Mouse (Mus musculus) lung, embryonic 16.5 days (tissue): ENCODE results near the gene Aff1. TPM values are rescaled to one million over a fixed set of nuclear protein-coding genes. Genes with fewer than 3 reads are reported as not detected.
A peak's percentile ranks its signal among the peaks of the same experiment; 100 is the strongest.

ENCODE experiments used
- ATAC-seq: fragments of 200-750 bp; cut with Nextera tagmentation; 2 replicates; pipeline ENCODE4 v1.8.0; 2017; ENCODE audit warnings: low read depth, mild to moderate bottlenecking, moderate library complexity
- H3K27ac ChIP-seq: fragments of 300-500 bp; sonication (generic); 2 replicates; pipeline ENCODE4 v1.5.1; 2014; ENCODE audit warnings: mild to moderate bottlenecking, control low read depth, low read length
- H3K27me3 ChIP-seq: fragments of 300-500 bp; sonication (generic); 2 replicates; pipeline ENCODE4 v1.6.1; 2014; ENCODE audit warnings: low read depth, low read length, mixed read lengths; ENCODE audit not compliant: control insufficient read depth, insufficient read depth
- H3K36me3 ChIP-seq: fragments of 300-500 bp; sonication (generic); 2 replicates; pipeline ENCODE4 v1.6.1; 2014; ENCODE audit warnings: low read length; ENCODE audit not compliant: control insufficient read depth, insufficient read depth
- H3K4me1 ChIP-seq: fragments of 300-500 bp; sonication (generic); replicated peaks from 2 replicates; pipeline ENCODE4 v1.6.1; 2014; ENCODE audit warnings: low read length, mixed read lengths; ENCODE audit not compliant: control insufficient read depth, insufficient read depth
- H3K4me2 ChIP-seq: fragments of 300-500 bp; sonication (generic); 2 replicates; pipeline ENCODE4 v1.6.1; 2014; ENCODE audit warnings: low read depth, low read length, control low read depth
- H3K4me3 ChIP-seq: fragments of 300-500 bp; sonication (generic); 2 replicates; pipeline ENCODE4 v1.5.1; 2014; ENCODE audit warnings: mild to moderate bottlenecking, low read length, control low read depth
- H3K9ac ChIP-seq: fragments of 300-500 bp; sonication (generic); 2 replicates; pipeline ENCODE4 v1.6.1; 2014; ENCODE audit warnings: low read length, control low read depth
- H3K9me3 ChIP-seq: fragments of 300-500 bp; sonication (generic); 2 replicates; pipeline ENCODE4 v1.6.1; 2016; ENCODE audit warnings: low read length; ENCODE audit not compliant: control insufficient read depth
- WGBS: fragments of 180-500 bp; shearing (Covaris S2); extraction: QIAGEN DNeasy Blood & Tissue Kit; methylation state at CpG from one replicate; pipeline ENCODE4 v1.1.7; 2014; 5-methylcytosine and 5-hydroxymethylcytosine counted together
- polyA plus RNA-seq: library from polyadenylated mRNA; unstranded; fragments of >200 nt; fragmentation: Nextera tagmentation; extraction: Ambion mirVana; gene quantifications from 2 replicates; pipeline ENCODE4 v1.2.1, GENCODE M21; 2015

Gene Aff1
- polyA plus RNA-seq, 1 experiment from 2014 or later: 8.3 TPM

DNA sequence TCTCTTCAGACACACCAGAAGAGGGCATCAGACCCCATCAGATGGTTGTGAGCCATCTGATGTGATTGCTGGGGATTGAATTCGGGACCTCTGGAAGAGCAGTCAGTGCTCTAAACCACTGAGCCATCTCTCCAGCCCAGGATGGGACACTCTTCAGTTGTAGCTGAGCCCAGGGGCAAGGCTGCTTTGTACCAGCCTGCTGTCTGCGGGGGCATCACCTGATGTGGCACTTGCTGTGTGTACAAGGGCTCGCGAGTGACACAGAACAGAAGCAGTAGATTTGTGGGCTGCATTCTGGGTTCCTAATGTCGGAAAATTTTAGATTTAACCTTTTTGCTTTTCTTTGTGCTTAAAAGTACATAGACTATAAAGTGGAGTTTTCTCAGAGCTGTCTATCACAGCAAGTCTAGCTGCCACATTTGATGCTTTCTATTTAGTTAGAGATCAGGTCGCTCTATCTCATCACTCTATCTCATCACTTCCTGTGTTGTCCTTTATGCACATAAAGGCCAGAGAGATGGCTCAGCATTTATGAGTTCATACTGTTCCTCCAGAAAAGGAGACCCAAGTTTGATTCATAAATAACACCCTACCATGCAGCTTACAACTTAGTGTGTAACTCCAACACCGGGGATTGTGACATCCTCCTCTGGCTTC lies 117.6 kb downstream of the Aff1 start:
- Histone ChIP-seq H3K9ac (no peak overlapping the region), H3K36me3 (no peaks in the 10 kb centered on the region), H3K4me1 (peaks cover 8% of the 10 kb centered on the region), H3K4me2 (no peak overlapping the region), H3K9me3 (no peaks in the 10 kb centered on the region), H3K4me3 (no peak overlapping the region), H3K27ac (no peak overlapping the region), H3K27me3 (no peaks in the 10 kb centered on the region)
- 87% methylated on average over 7 of the region's 7 CpGs for WGBS
- ATAC-seq: no peak

DNA sequence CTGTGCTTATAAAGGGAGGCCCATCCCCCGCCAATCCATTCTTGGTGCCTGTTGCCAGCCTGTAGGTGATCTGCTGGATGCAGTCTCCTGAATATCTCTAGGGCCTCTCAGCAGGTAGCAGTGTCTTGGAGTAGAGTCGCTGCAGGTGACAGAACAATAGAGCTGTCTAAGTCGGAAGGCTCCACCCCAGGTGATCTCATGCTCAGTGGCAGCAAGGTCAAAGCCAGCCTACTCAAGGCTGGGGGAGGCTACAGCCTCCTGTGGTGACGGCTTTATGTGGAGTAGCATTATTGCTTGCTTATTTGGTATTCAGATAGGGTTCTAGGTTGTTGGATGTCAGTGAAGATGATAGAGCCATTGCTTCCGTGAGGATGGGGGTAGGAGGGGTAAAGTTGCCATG lies 121.1 kb downstream of the Aff1 start:
- Histone ChIP-seq H3K4me3 (no peak overlapping the region), H3K9ac (no peak overlapping the region), H3K27me3 (no peaks in the 10 kb centered on the region), H3K4me1 (peaks cover 11% of the 10 kb centered on the region), H3K27ac (no peak overlapping the region), H3K9me3 (no peaks in the 10 kb centered on the region), H3K4me2 (no peak overlapping the region), H3K36me3 (no peaks in the 10 kb centered on the region)
- WGBS: 78% methylated on average over 5 of the region's 5 CpGs
- no peak for ATAC-seq

DNA sequence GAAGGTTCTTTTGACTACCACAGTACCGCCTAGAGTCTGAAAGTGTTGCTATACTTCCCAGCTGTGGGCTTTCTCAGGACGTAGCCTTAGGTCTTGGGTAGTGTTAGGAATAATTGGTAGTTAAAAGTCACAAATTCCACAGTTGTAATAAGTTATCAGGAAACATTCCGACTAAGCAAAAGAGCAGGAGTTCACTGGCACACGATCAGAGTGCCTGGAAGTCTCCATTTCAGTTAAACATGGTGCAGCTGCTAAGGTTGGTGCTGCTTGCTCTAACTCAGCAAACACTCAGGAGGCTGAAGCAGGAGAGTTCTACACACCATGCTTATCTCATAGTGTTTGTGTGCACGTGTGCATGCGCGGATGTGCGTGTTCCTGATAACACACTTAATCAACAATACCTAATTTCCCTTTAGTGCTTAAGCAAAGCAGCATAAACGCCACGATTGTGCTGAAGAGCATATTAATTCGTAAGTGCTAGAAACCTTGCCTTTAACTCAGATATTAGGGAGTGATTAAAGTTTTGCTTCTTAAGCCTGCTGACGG lies 121.9 kb downstream of the Aff1 start:
- Histone ChIP-seq H3K9ac (no peak overlapping the region), H3K4me3 (no peak overlapping the region), H3K4me1 (peaks cover 11% of the 10 kb centered on the region), H3K36me3 (no peaks in the 10 kb centered on the region), H3K4me2 (no peak overlapping the region; the same call in 1 of the 2 replicates), H3K27ac (peak overlapping the region; percentile 66), H3K9me3 (no peaks in the 10 kb centered on the region), H3K27me3 (no peaks in the 10 kb centered on the region)
- 66% methylated on average over 12 of the region's 12 CpGs for WGBS
- ATAC-seq: no peak

DNA sequence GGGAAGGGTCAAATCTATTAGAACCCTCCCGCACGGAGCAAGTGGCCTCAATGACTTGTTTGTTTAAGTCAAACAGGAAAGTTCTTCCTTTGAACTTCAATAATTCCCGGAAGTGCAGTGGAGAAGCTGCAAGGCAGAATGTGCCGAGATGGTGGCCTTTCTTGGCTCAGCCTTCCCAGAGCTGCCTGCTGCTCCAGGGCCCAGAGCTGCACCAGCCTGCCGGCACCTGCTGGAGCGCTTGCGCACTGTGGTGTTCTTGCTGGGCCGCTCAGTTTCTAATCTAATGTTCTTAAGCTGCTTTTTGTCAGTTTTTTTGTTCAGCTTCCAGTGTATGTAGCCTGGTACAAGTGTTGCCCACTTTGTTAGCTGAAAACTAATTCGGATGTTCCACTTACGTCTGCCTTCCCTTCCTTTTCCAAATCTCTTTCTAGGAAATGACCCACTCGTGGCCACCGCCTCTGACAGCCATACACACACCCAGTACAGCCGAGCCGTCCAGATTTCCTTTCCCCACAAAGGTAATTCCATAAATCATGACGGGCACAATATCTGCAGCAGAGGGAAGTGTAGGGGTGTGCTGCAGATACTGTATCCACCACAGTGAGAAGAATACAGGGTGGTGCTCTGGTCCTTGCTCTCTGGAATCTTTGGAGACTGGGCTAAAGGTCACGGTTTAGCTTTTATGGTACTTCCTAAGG lies 122.5 kb downstream of the Aff1 start:
- peak overlapping the region; percentile 8; the same call in 1 of the 2 replicates for H3K4me2 ChIP-seq
- H3K4me3 ChIP-seq: no peak overlapping the region
- H3K9me3 ChIP-seq: no peaks in the 10 kb centered on the region
- 37% methylated on average over 16 of the region's 16 CpGs for WGBS
- peaks cover 11% of the 10 kb centered on the region for H3K4me1 ChIP-seq
- peak; percentile 79 for ATAC-seq
- no peaks in the 10 kb centered on the region for H3K36me3 ChIP-seq
- no peak overlapping the region for H3K9ac ChIP-seq
- H3K27me3 ChIP-seq: no peaks in the 10 kb centered on the region
- peak overlapping the region; percentile 66 for H3K27ac ChIP-seq

DNA sequence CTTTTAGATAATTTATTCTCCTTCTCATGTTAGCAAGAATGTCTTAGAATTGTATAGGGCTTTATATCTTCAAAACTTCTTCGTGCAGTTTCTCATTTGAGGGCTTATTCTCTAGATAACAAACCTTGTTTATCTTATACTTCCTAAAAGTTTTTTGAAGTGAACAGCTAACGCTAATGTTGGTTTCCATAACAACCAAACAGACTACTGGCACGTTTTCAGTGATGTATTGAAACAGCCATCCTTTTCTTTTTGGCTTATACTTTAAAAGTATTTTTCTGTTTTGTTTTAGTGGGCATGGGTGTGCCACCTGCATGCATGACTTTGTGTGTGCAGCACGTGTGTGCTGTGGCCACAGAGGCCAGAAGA lies 123.1 kb downstream of the Aff1 start:
- H3K9me3 ChIP-seq: no peaks in the 10 kb centered on the region
- H3K4me1 ChIP-seq: peaks cover 11% of the 10 kb centered on the region
- no peak for ATAC-seq
- no peak overlapping the region for H3K4me3 ChIP-seq
- H3K9ac ChIP-seq: no peak overlapping the region
- 20% methylated on average over 4 of the region's 4 CpGs for WGBS
- no peaks in the 10 kb centered on the region for H3K27me3 ChIP-seq
- H3K27ac ChIP-seq: no peak overlapping the region
- no peak overlapping the region for H3K4me2 ChIP-seq
- H3K36me3 ChIP-seq: no peaks in the 10 kb centered on the region

DNA sequence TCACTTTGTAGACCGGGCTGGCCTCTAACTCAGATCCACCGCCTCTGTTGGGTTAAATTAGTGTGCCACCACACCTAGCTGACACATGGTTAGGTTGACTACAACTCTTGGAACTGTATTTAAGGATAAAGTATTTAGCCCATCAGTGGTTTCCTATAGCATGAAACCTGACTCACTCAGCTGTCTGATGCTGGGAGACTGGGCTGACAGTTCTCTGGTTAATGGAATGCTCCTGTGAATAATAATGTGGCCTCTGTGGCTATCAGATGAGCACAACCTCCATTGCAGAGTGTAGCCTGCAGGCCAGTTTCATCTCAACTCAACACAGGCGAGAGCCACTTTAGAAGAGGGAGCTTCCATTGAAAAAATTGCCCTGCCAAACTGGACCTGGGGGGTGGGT lies 124.5 kb downstream of the Aff1 start:
- no peak for ATAC-seq
- Histone ChIP-seq H3K9ac (no peak overlapping the region), H3K4me2 (no peak overlapping the region), H3K4me3 (no peak overlapping the region), H3K27me3 (no peaks in the 10 kb centered on the region), H3K27ac (no peak overlapping the region), H3K36me3 (no peaks in the 10 kb centered on the region), H3K4me1 (peaks cover 20% of the 10 kb centered on the region), H3K9me3 (no peaks in the 10 kb centered on the region)
- 92% methylated on average over 3 of the region's 3 CpGs for WGBS

DNA sequence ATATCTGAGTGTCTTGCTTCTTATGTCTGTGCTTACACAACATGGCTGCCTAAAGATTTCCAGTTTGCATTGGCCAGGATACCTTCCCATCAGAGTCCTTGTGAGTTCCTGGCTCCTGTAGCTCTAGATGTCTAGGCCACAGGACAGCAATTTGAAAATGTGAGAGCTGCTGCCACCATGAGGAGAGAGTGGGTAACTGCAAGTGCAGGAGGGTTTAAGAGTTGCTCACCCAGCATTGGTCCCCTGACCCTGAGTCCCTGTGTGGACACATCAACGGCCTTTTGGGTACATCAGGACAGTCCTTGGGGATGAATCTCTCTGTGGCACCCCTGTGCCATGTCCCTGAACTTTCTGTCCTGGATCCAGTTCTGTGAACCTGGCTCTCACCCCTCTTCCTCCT lies 125.6 kb downstream of the Aff1 start:
- ATAC-seq: peak; percentile 43; the same call in 1 of the 2 replicates

DNA sequence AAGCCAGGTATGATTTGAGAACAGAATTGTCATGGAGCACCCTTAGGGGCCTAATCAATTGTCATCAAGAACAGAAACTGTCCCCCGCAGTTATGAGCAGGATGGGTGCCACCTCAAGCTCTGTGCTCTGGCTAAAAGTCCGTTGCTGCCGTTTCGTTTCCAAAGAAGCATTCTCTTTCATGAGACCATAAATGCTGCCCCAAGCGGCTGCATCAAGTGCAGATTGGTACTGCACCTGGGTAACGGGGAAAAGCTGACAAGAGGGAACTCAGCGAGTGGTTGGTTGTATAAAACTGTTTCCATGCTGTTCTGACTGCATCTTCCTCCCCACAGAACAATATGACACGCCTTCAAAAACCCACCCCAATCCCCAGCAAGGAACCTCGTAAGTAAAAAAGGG lies 126.4 kb downstream of the Aff1 start:
- Histone ChIP-seq H3K4me2 (no peak overlapping the region), H3K9me3 (no peaks in the 10 kb centered on the region), H3K9ac (no peak overlapping the region), H3K4me1 (peaks cover 27% of the 10 kb centered on the region), H3K36me3 (no peaks in the 10 kb centered on the region), H3K4me3 (no peak overlapping the region), H3K27me3 (no peaks in the 10 kb centered on the region), H3K27ac (no peak overlapping the region)
- ATAC-seq: no peak
- WGBS: 87% methylated on average over 9 of the region's 9 CpGs

More for the DNA sequence above, 125.6 kb downstream of the Aff1 start:
- H3K27me3 ChIP-seq: no peaks in the 10 kb centered on the region
- no peak overlapping the region for H3K4me2 ChIP-seq
- H3K4me3 ChIP-seq: no peak overlapping the region
- no peaks in the 10 kb centered on the region for H3K9me3 ChIP-seq
- no peak overlapping the region for H3K27ac ChIP-seq
- 17% methylated on average over 1 of the region's 1 CpGs for WGBS
- no peaks in the 10 kb centered on the region for H3K36me3 ChIP-seq
- no peak overlapping the region for H3K9ac ChIP-seq
- H3K4me1 ChIP-seq: peaks cover 23% of the 10 kb centered on the region

DNA sequence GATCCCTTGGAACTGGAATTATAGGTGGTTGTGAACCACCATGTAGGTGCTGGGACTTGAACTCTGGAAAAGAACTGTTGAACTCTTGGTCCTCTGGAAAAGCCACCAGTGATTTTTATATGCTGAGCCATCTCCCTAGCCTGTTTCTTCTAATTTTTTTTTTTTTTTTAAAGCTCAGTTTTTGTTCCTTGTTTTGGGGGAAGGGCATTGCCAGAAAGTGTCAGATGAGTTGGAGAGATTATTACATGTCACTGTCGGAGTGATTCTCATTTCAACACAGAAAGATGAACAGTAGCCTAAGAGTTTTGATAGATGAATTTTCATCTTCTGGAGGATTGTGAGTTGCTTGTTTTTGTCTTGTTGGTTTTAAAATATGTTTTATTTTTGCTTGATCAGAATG lies 127.5 kb downstream of the Aff1 start:
- Histone ChIP-seq H3K36me3 (no peaks in the 10 kb centered on the region), H3K4me2 (no peak overlapping the region), H3K27ac (no peak overlapping the region), H3K9ac (no peak overlapping the region), H3K9me3 (no peaks in the 10 kb centered on the region), H3K4me3 (no peak overlapping the region), H3K27me3 (no peaks in the 10 kb centered on the region), H3K4me1 (peaks cover 28% of the 10 kb centered on the region)
- WGBS: 84% methylated on average over 1 of the region's 1 CpGs
- ATAC-seq: no peak
